Mouse (Mus musculus): Measurements from ENCODE around the gene Ahnak2. TPM values are rescaled to one million over a fixed set of nuclear protein-coding genes. Genes with fewer than 3 reads are reported as not detected.

Gene Ahnak2
- total RNA-seq, 2 experiments from 2014 or later, result 14.1 to 20.2 TPM

DNA sequence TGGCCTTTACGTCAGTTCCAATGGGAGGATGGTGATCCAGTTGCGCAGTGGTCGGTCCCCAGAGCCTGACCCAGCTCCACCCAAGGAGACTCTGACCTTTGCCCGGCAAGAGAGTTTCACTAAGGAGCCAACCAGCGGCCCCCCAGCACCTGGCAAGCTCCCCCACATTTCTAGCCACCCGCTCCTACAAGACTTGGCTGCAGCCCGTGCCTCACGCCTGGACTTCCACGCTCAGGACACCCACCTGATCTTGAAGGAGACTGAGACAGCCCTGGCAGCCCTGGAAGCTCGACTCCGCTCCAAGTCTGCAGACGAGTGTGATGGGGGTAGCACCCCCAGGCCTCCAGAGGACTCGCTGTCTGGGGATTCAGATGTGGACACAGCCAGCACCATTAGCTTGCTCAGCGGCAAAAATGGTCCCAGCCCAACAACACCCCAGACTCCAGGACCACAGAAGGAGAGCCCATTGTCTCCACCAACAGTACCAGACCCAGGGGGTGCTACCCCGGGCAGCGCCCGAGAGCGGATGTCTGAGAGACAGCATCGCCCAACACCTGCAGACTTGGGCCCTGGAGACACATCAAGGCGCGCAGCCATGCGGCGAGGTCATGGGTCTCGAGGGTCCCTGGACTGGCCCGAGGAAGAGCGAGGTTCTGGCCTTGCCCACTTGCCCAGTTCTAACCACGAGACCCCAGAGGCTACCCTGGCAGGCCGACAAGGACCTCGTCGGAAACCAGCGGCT is 64.0 kb downstream of the Ahnak2 start:
- intact Hi-C loops (cut with DNase I), result no loop called here
- no peak for DNase-seq

DNA sequence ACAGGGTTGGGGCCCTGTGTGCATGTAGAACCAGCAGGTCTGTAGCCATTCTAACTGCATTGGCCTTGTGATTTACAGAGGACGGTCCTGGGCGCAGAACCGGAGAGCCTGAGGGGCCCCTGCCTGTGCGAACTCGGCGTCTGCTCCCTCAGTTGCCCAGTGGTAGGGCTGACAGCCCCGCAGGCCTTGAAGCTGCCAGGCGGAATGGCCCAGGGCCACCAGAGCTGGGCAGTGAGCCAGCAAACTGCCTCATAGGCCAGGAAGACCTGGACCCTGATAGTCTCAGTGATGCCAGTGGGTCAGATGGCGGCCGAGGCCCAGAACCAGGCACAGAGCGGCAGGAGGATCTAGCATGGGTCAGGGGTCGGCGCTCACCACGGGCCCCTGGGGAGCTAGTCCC is 64.7 kb downstream of the Ahnak2 start:
- intact Hi-C loops (cut with DNase I), result no loop called here
- DNase-seq, result no peak

DNA sequence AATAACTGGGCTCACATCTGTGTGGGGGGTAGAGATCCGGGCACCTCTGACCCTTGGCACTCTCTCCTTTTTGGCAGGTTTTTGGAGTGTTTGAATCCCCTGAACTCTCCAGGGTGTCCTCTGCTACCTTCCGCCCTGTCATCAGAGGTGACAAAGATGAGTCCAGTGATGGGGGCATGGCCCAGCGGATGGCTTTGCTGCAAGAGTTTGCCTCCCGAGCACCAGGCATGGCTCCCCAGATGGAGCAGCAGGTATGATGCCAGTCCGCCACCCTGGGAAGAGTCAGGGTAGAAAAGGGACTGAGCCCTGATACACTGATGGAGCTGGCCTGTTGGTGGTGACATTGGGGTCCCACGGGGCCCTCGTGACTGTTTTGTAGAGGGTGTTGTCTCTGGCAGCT is 65.4 kb downstream of the Ahnak2 start:
- no peak for DNase-seq

DNA sequence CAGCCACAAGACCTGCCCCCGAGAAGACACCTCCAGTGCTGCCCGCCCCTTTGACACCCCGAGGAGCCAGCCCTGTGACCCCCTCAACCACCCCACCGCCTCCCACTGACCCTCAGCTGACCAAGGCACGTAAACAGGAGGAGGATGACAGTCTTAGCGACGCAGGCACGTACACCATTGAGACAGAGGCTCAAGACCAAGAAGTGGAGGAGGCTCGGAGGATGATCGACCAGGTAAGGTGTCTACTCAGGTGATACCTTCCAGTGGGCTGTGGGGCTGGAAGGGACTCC is 65.9 kb downstream of the Ahnak2 start:
- no peak for DNase-seq
- intact Hi-C loops (cut with DNase I), result no loop called here

More for the DNA sequence above, 65.4 kb downstream of the Ahnak2 start:
- intact Hi-C loops (cut with DNase I), result no loop called here

DNA sequence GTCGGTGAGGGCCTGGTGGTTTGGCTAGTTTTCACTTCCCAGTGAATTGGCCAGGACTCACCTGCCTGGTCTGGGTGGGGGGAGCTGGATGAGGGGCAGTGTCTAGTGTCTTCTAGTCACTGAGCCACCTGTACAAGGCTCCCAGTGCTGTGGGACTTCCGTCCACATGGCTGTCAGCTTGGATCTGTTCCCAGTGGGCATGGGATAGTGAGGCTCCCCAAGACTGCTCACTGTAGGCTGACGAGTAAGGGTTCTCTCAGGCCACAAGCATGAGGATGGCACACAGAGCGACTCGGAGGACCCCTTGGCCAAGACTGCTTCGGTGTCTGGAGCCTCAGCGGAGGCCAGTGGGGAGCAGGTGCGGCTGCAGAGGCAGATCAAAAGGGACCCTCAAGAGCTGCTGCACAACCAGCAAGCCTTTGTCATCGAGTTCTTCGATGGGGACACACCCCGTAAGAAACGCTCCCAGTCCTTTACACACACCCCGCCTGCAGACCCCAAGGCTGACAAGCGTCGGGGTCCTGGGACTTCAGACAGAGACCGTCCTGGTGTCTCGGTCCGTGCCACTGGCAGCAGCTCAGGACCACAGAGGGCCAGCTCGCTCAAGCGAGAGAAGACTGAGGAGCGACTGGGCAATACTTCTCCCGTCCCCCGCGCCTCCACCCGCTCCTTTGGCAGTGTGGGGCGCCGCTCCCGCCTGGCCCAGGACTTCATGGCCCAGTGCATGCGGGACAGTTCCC is 66.4 kb downstream of the Ahnak2 start:
- DNase-seq, result no peak

DNA sequence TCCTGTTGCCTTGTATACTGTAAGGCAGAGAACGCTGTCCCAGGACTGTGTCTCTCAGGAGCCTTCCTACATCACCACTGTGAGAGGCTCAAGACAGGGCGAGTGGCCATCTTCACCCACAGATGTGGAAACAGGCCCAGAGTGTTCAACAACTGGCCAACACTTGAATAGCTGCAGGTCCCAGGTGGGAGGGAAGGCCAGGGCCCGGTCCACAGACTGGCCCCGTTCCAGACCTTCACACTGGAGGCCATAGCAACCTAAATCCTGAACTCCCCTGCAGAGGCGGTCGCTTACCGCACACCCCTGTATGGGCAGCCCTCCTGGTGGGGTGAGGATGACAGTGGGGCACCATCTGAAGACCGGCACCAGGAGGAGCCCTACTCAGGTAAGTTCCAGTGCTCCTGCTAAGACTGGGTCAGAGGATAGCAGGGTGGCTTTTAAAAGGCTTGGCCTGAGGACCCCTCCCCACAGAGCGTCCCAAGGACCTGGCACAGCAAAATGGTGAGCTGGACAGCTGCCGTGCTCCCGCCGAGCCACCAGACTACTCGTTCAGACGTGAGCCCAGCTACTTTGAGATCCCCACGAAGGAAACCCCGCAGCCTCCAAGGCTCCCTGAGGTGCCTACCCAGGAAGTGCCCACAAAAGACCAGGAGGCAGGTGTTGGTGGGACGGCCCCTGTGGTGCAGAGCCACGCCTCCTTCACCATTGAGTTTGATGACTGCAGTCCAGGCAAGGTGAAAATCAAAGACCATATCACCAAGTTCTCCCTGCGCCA is 67.4 kb downstream of the Ahnak2 start:
- intact Hi-C loops (cut with DNase I), result no loop called here
- DNase-seq, result no peak

More for the DNA sequence above, 66.4 kb downstream of the Ahnak2 start:
- intact Hi-C loops (cut with DNase I), result no loop called here

- intact Hi-C loops (cut with DNase I), result no loop called here
- no peak for DNase-seq
These were observed 68.2 kb downstream of the Ahnak2 start for GRCm38 (mm10) chr12:112734108-112734820.

DNA sequence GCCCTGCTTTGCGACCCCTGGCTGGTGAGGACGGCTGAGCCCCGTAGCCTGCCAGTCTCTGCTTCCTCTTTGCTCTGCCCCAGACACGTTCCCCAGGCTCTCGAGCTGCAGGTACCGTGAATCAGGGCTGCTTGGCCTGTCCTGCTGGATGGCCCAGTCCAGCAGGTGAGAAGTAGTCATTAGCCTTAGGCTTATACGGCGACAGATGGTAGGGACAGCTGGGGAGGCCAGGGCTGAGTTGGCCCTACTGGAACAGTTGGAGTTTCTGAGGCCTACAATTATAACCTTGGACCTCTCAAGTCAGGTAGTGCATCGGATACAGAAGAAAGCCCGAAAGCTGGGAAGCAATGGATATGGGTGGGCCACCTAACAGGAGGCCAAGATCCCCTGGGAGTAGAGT is 69.9 kb downstream of the Ahnak2 start:
- intact Hi-C loops (cut with DNase I), result no loop called here
- DNase-seq, result no peak

DNA sequence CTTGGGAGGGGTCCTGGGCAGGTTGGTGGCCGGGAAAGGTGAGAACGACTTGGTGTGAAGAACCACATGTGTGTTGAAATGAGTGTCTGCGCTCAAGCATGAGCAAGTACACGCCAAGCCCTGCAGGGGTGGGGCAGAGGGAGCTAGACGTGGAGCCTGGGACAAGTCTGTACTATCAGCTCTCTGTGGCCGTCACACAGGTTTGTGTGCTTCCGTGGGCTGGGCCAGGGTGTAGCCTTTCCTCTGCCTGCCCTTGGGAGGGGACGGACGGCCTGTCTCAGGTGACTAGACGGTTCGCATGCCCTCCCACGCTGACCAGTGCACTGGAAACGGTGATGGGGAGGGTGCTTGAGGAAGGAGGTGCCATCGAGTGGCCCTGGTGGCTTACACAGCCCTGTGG is 71.6 kb downstream of the Ahnak2 start:
- DNase-seq, result no peak
- intact Hi-C loops (cut with DNase I), result no loop called here

DNA sequence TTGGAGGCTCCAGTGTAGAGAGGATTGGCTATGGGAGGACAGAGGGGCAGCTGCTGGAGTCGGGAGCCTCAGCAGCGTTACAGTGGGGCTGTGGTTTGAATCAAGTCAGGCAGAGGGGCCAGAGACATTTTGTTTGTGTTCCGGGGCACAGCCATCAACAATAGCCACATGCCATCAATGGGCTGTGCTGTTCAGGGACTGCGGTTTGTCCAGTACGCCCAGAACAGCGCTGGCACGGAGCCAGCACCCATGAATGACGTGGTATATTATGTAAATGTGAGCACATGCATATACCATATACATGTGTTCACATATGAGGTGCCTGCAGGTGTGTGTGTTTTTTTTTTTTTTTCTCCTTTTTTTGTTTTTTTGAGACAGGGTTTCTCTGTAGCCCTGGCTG is 74.7 kb downstream of the Ahnak2 start:
- intact Hi-C loops (cut with DNase I), result no loop called here
- DNase-seq, result no peak

GRCm38 (mm10) chr12:112724077-112724805 is 78.2 kb downstream of the Ahnak2 start:
- DNase-seq, result peak; percentile 57 to 76
- intact Hi-C loops (cut with DNase I), result no loop called here

DNA sequence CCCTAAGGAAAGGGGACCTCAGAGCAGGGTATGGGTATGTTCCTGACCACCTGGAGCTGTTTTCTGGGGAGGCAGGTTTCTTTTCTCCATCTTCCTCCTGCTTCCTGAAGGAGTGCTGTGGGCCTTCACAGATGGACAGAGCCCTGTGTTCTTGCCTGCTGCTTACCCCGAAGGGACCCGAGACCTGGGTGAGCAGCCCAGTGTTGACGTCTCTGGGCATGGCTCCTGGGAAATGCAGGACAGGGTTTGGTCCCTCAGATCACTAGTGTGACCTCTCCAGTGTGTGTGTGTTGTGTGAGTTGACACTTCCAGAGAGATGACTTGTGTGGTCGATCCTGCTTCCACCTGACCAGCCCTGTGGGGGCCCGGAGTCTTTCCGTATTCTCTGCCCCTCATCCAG is 79.0 kb downstream of the Ahnak2 start:
- intact Hi-C loops (cut with DNase I), result no loop called here
- DNase-seq, result no peak

DNA sequence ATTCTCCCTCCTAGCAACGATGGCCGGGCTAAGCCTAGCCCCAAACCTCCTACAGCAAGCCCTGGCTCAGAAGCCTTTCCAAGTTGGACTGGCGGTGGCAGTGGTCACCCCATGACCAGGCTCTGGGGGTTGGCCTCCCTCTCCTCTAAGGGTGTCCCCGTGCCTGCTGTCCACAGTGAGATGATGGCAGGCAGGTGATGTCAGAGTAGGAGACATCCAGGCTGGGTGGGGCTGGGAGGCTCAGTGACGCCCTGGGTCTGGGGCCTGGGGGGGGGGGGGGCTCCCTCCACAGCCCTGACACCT is 79.5 kb downstream of the Ahnak2 start:
- no peak for DNase-seq
- intact Hi-C loops (cut with DNase I), result no loop called here

DNA sequence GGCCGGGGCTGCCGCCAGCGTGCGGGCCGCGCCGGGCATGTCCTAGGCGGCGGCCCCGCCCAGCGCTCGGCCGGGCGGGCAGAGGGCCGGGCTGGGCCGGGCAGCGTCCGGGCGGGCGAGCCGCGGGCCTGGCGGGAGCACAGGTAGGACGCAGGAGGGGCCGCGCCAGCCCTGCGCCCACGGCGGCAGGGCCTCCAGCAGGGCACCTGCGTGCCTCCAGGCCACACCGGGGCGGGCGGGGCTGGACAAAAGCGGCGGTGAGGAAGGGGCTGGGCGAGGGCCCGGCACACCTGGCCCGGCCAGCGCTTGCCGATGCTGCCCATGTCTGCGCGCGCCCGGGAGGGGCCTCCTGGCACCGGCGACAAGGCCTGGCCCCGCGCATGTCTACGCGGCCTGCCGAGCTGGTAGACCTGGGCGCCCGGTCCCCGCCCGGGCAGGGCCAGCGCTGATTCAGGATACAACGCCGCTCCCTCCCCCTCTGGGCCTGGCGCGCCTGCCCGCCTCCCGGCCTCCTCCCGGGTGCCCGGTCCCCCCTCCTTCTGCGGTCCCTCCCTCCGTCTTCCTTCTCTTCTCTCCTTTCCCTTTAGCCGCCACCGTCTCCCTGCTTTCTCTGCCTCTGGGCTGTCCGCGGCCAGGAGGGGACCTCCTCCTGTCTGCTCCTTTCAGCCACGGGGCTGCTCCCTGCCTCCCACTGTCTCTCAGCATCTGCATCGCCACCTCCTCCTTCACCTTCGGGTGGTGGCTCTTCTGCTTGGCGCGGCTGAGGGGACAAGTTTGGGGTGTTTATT is 80.0 kb downstream of the Ahnak2 start:
- intact Hi-C loops (cut with DNase I), result no loop called here
- DNase-seq, result peak; percentile 47 to 51

Small RNA genes within 50 kb of the gene (microRNA-seq; reads per million reads assigned to microRNA genes)
- gene Mir6940 (ENCODE audit: borderline number of aligned reads in 2 of 2), result 0 reads per million in 2 experiments

Other genes with a start within 250 kb of the Ahnak2 start
- 10 to 100 TPM; 16.6 to 23.9 TPM for gene Inf2, start 213.9 kb downstream of the Ahnak2 start, total RNA-seq (2021)
- gene Adssl1, start 182.6 kb downstream of the Ahnak2 start, total RNA-seq (2021), result 100 to 1,000 TPM; 162 to 165 TPM
- gene Siva1, start 158.0 kb downstream of the Ahnak2 start, total RNA-seq (2021), result 10 to 100 TPM; 29.4 to 31.0 TPM
- gene Akt1, start 127.8 kb downstream of the Ahnak2 start, total RNA-seq (2021), result 100 to 1,000 TPM; 184 to 212 TPM
- 1 to 10 TPM; 4.7 to 5.7 TPM for gene Zbtb42, start 123.8 kb downstream of the Ahnak2 start, total RNA-seq (2021)
- 10 to 100 TPM in 1 of 2 experiments, 1 to 10 TPM in 1; 9.2 to 11.3 TPM for gene Cep170b, start 82.2 kb downstream of the Ahnak2 start, total RNA-seq (2021)
- gene Pld4, start 42.0 kb downstream of the Ahnak2 start, total RNA-seq (2021), result 1 to 10 TPM; 6.1 to 8.9 TPM
- 1 to 10 TPM; 1.6 to 2.9 TPM for gene Clba1, start 6.3 kb upstream of the Ahnak2 start, total RNA-seq (2021)
- 1 to 10 TPM; 6.1 to 6.6 TPM for gene Cdca4, start 26.8 kb upstream of the Ahnak2 start, total RNA-seq (2021)
- under 1 TPM; 0.19 TPM for gene Gpr132, start 65.6 kb upstream of the Ahnak2 start, total RNA-seq (2021)
- 10 to 100 TPM; 24.4 to 28.4 TPM for gene Jag2, start 127.1 kb upstream of the Ahnak2 start, total RNA-seq (2021)
- 10 to 100 TPM in 1 of 2 experiments, 1 to 10 TPM in 1; 5.6 to 10.6 TPM for gene Nudt14, start 139.5 kb upstream of the Ahnak2 start, total RNA-seq (2021)
- gene Btbd6, start 173.8 kb upstream of the Ahnak2 start, total RNA-seq (2021), result 10 to 100 TPM; 24.3 to 24.7 TPM
- 10 to 100 TPM; 24.5 to 25.3 TPM for gene Brf1, start 198.0 kb upstream of the Ahnak2 start, total RNA-seq (2021)
- gene Pacs2, start 211.9 kb upstream of the Ahnak2 start, total RNA-seq (2021), result 10 to 100 TPM; 32.5 to 38.9 TPM

Measured in heart, postnatal 36 days (tissue).